Mouse (Mus musculus) kidney, embryonic 16.5 days (tissue): ENCODE measurements around the gene Cd24a. TPM values are rescaled to one million over a fixed set of nuclear protein-coding genes. Genes with fewer than 3 reads are reported as not detected.

Source experiments
- ATAC-seq: fragments of 200-750 bp; cut with Nextera tagmentation; 2 replicates; pipeline ENCODE4 v1.8.0; 2017; ENCODE audit warnings: moderate TSS enrichment; ENCODE audit not compliant: low FRiP score, low TSS enrichment
- H3K27ac ChIP-seq: fragments of 300-500 bp; sonication (generic); 2 replicates; pipeline ENCODE4 v1.5.1; 2014; ENCODE audit warnings: low read length
- H3K27me3 ChIP-seq: fragments of 300-500 bp; sonication (generic); 2 replicates; pipeline ENCODE4 v1.6.1; 2014; ENCODE audit warnings: low read length, control low read depth, mixed read lengths; ENCODE audit not compliant: insufficient read depth
- H3K36me3 ChIP-seq: fragments of 300-500 bp; sonication (generic); 2 replicates; pipeline ENCODE4 v1.6.1; 2014; ENCODE audit warnings: low read length, control low read depth, mixed read lengths; ENCODE audit not compliant: insufficient read depth
- H3K4me1 ChIP-seq: fragments of 300-500 bp; sonication (generic); 2 replicates; pipeline ENCODE4 v1.6.1; 2014; ENCODE audit warnings: low read length, control low read depth, mixed read lengths; ENCODE audit not compliant: insufficient read depth
- H3K4me2 ChIP-seq: fragments of 300-500 bp; sonication (generic); replicated peaks from 2 replicates; pipeline ENCODE4 v1.6.1; 2014; ENCODE audit warnings: low read depth, low read length
- H3K4me3 ChIP-seq: fragments of 300-500 bp; sonication (generic); 2 replicates; pipeline ENCODE4 v1.5.1; 2014; ENCODE audit warnings: mild to moderate bottlenecking, low read length
- H3K9ac ChIP-seq: fragments of 300-500 bp; sonication (generic); replicated peaks from 2 replicates; pipeline ENCODE4 v1.6.1; 2014; ENCODE audit warnings: low read length
- H3K9me3 ChIP-seq: fragments of 300-500 bp; sonication (generic); 2 replicates; pipeline ENCODE4 v1.6.1; 2016; ENCODE audit warnings: low read length, control low read depth
- WGBS: fragments of 180-500 bp; shearing (Covaris S2); extraction: QIAGEN DNeasy Blood & Tissue Kit; methylation state at CpG from one replicate; pipeline ENCODE4 v1.1.7; 2014; 5-methylcytosine and 5-hydroxymethylcytosine counted together
- polyA plus RNA-seq: library from polyadenylated mRNA; unstranded; fragments of >200 nt; fragmentation: Nextera tagmentation; extraction: Ambion mirVana; gene quantifications from 2 replicates; pipeline ENCODE4 v1.2.1, GENCODE M21; 2015

Cd24a gene
- polyA plus RNA-seq, 1 experiment from 2014 or later: 416 TPM

DNA sequence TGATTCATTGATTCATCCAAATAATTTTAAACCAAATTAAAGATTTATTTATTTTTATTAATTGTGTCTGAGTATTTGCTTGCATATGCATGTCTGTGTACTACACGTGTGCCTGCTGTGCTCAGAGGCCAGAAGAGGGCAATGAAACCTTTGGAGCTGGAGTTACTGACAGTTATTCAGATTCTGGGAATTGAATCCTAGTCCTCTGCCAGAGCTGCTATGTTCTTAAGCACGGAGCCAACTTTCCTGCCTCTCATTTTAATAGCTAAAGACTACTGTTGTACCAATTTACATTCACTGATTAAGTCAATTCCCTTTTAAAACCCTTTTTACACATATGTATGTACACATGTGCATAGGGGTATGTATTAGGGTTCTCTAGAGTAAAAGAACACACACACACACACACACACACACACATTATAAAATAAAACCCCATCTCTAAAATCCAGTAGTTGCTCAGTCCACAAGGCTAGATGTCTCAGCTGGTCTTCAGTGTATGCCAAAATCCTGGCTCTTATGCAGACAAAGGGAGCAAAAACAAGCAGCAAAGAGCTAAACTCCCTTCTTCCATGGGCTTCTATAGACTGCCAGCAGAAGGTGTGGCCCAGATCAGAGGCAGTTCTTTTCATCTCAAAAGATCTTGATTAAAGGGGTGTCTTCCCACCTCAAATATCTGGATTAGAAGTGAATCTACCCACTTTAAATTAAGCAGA lies 53.7 kb downstream of the Cd24a start:
- no peak for ATAC-seq

GRCm38 (mm10) chr10:43633117-43633516 lies 55.0 kb downstream of the Cd24a start:
- H3K9ac ChIP-seq: no peak overlapping the region
- H3K36me3 ChIP-seq: no peaks in the 10 kb centered on the region
- no peaks in the 10 kb centered on the region for H3K27me3 ChIP-seq
- H3K4me1 ChIP-seq: peaks cover 13% of the 10 kb centered on the region
- H3K4me2 ChIP-seq: no peak overlapping the region
- no peak for ATAC-seq
- no peaks in the 10 kb centered on the region for H3K9me3 ChIP-seq
- 77% methylated on average over 4 of the region's 4 CpGs for WGBS
- H3K4me3 ChIP-seq: no peak overlapping the region
- no peak overlapping the region for H3K27ac ChIP-seq

More for the DNA sequence above, 53.7 kb downstream of the Cd24a start:
- H3K27ac ChIP-seq: no peak overlapping the region
- no peak overlapping the region for H3K4me3 ChIP-seq
- WGBS: 79% methylated on average over 2 of the region's 2 CpGs
- peaks cover 6% of the 10 kb centered on the region; the same call in 1 of the 2 replicates for H3K9me3 ChIP-seq
- no peaks in the 10 kb centered on the region; the same call in 1 of the 2 replicates for H3K36me3 ChIP-seq
- H3K9ac ChIP-seq: no peak overlapping the region
- H3K27me3 ChIP-seq: no peaks in the 10 kb centered on the region
- peaks cover 13% of the 10 kb centered on the region for H3K4me1 ChIP-seq
- H3K4me2 ChIP-seq: no peak overlapping the region

Other genes with a start within 250 kb of the Cd24a start
- gene Bend3, start 99.5 kb upstream of the Cd24a start, polyA plus RNA-seq: 4.1 and 6.8 TPM in 2 replicates
- gene Gm9803, start 54.2 kb upstream of the Cd24a start, polyA plus RNA-seq: 13.8 and 28.9 TPM in 2 replicates
- gene 1700021F05Rik, start 37.3 kb upstream of the Cd24a start, polyA plus RNA-seq: 75.0 and 78.4 TPM in 2 replicates